Mouse (Mus musculus): ENCODE results near the gene Marc1.

GRCm38 (mm10) chr1:184737876-184738479 lies 73.1 kb downstream of the Marc1 start:
- peak; percentile 66; the same call in 1 of the 2 replicates for TF ChIP-seq CTCF (IDR thresholded peaks at IDR 0.05; ENCODE audit: extremely low read depth, insufficient read length, insufficient replicate concordance, low read depth, low read length)
- TF ChIP-seq POLR2A (IDR thresholded peaks at IDR 0.05; ENCODE audit: low read depth, low read length), result no peak
